Mouse (Mus musculus) testis, postnatal 14 days (tissue): ENCODE data around the gene Slc6a13.
A peak's percentile ranks its signal among the peaks of the same experiment; 100 is the strongest.
"Not testable (repeated sequence)": the region's sequence is repeated elsewhere in the genome, so short reads cannot be mapped to it uniquely, and the experiment has no call there.

ENCODE experiments used
- DNase-seq: peaks from one replicate; pipeline ENCODE4 v3.0.0; 2021; ENCODE audit warnings: low spot score

Gene Slc6a13

DNA sequence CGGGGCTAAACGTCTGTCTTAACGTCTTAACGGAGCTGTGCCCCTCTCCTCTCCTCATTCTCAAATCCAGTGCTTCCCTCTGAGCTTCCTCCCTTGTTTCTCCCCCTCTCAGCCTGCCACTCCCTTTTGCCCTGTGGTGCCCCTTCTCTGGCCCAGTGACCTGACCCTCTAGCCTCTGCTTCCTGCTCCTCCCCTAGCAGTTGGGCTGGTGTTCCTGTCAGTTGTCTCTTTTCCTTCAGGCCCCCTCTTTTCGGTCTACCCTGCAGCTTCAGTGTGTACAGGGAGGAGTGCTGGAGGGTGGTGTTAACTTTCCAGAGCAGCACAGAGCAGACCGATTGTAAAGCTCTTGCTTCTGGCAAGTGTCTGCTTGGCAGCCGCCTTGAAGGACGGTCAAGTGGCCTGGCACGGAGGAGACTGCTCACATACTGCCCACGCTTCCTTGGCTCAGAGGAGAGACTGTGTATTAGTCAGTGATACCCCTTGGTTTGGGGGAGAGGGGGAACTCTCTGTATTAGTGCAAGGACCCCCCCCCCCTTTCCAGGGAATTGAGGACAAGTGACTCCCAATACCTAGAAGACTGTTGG lies 26.6 kb downstream of the Slc6a13 start:
- DNase-seq, result no peak

- DNase-seq, result no peak
Observed at GRCm38 (mm10) chr6:121328417-121328884, 28.4 kb downstream of the Slc6a13 start.

- no peak for DNase-seq
Observed at GRCm38 (mm10) chr6:121329848-121330508, 30.0 kb downstream of the Slc6a13 start.

DNA sequence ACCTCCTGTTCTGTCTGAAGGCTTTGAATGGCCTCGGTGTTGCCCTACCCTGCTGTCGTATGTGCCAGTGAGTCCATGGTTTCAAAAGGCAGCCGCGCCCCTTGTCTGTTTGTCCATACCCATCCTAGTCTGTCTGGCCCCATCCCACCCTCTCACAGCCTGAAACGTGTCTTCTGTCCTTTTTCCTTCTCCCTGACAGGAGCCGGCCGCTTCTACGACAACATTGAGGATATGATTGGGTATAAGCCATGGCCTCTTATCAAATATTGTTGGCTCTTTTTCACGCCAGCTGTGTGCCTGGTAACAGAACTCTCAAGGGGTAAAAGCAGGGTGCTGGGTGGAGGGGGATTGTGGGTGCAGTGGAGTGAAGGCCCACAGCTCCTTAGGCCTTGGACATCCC lies 35.8 kb downstream of the Slc6a13 start:
- DNase-seq, result no peak

- DNase-seq, result no peak
Observed at GRCm38 (mm10) chr6:121336558-121336957, 36.5 kb downstream of the Slc6a13 start.

DNA sequence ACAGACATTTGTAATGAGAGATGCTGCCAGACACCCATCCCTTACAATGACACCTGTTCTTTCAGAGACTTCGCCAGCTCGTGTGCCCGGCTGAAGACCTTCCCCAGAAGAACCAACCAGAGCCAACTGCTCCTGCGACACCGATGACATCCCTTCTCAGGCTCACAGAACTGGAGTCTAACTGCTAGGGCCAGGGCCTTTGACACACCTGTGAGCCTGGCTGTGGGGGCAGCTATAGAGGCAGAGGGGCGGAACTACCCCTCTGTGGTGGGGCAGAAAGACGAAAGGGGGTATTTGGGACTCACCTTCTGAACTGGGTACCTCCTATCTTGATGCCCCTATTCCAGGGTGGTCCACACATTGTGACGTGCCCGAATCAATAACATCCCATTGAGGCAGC lies 37.2 kb downstream of the Slc6a13 start:
- no peak for DNase-seq

- peak; percentile 49 for DNase-seq
Observed at GRCm38 (mm10) chr6:121337770-121338518, 37.9 kb downstream of the Slc6a13 start.

DNA sequence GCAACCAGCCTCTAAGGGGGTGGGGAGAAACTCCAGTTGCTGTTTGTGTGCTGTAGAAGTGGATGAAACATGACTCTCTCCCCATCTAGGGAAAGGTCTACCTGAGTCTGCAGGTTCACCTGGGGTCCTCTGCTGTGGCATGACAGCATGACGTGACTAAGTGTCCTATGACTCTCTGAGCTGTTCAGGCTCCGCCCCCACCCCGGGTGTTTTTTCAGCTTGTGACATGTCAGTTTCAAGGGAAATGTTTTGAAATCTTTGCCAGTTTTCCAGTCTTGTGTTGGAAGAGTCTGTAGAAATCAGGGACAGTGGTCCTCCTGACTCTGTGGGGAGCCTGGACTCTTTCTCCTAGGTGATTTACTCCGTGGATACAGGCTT lies 38.5 kb downstream of the Slc6a13 start:
- DNase-seq, result no peak

GRCm38 (mm10) chr6:121341650-121342049 lies 41.6 kb downstream of the Slc6a13 start:
- DNase-seq, result no peak

DNA sequence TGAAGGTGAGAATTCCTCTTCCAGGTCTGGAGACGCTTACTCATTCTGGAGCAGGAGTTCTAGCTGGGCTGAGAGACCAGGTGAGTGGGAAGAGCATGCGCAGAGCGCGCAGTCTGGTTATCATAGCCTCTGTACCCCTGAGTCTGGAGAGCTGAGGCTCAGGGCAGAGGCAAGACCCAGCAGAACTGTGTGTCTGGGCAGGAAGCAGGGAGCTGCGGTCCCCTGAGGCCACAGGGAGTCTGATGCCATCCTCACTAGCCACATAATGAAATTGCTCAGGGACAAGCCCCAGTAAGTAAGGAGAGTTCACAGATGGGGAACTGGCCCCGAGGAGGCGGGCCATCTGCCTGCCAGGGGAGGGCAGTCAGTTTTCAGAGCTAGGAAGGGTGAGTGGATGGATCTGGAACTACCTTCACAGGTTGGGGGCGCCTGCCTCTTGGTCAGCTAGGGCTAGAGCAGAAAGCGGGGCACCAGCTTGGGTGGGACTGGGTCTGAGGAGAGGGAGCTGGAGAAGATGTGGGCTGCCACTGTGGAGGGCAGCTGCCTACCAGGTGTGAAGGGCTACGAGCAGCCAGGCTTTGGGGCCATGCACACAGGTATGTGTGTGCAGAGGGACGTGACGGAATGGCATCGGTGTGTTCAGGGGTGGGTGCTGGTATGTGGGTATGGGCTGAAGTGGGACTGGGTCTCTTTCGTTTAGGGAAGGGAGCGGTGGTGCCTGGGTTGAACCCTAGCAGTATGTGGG lies 43.2 kb downstream of the Slc6a13 start, which contains the start of gene Slc6a12:
Gene Slc6a12, plus strand, starts transcription at position 51 of the 745 bp plus-strand sequence.
- no peak for DNase-seq

GRCm38 (mm10) chr6:121343771-121344123 lies 43.7 kb downstream of the Slc6a13 start:
- no peak for DNase-seq

DNA sequence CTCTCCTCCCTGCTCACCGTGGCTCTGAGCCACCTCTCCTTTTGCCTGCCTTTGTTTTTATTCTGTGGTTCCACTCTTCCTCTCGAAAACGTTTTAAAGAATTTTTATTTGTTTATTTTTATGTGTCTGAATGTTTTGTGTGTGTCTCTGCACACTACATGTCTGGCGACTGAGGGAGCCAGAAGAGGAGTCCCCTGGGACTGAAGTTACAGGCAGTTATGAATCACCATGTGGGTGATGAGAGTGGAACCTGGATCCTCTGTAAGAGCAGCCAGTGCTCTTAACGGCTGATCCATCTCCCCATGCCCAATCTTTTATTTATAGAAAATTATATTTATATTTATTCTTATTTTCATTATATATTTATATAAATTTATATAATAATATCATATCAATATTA lies 44.3 kb downstream of the Slc6a13 start:
- no peak for DNase-seq

- DNase-seq, result no peak
Observed at GRCm38 (mm10) chr6:121346428-121346827, 46.4 kb downstream of the Slc6a13 start.

GRCm38 (mm10) chr6:121352276-121352675 lies 52.2 kb downstream of the Slc6a13 start:
- no peak for DNase-seq

- DNase-seq, result no peak
Observed at GRCm38 (mm10) chr6:121356041-121356440, 56.0 kb downstream of the Slc6a13 start.

- no peak for DNase-seq
Observed at GRCm38 (mm10) chr6:121357232-121357631, 57.2 kb downstream of the Slc6a13 start.

- DNase-seq, result no peak
Observed at GRCm38 (mm10) chr6:121363061-121363460, 63.0 kb downstream of the Slc6a13 start.

DNA sequence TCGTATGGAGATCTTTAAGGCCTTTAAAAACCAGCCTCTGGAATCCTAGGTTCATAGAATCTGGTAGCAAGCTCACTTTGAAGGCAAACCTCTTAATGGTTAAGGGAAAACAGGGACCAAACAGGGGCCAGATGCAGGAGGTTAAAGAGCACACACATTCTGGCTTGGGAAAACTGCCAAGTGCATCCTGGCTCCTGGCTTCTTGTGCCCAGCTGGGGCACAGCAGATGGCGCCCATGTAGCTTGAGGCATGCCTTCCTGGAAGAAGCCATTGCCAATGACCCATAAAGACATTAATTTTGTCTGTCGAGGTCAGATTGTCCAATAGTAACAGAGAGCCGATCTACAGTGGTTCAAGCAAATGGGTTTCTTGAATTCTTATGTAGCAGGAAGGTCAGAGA lies 63.9 kb downstream of the Slc6a13 start:
- no peak for DNase-seq

DNA sequence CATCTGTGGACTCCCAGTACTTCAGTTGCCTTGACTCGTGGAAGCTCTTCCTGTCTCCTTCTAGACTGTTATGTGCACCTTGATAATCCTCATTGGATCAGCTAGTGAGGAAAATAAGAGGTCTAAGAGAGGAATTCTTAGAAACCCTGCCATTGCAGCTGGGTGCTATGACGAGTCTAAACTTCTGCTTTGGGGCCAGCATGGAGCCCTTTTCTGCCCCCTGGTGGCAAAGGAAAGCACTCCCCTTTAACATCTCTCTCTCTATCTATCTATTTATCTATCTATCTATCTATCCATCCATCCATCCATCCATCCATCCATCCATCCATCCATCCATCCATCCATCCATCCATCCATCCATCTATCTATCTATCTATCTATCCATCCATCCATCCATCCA lies 66.5 kb downstream of the Slc6a13 start:
- not testable (repeated sequence) for DNase-seq

- no peak for DNase-seq
Observed at GRCm38 (mm10) chr6:121367099-121367498, 67.1 kb downstream of the Slc6a13 start.

GRCm38 (mm10) chr6:121371197-121371980 lies 71.4 kb downstream of the Slc6a13 start:
- DNase-seq, result no peak

GRCm38 (mm10) chr6:121376159-121376558 lies 76.1 kb downstream of the Slc6a13 start:
- DNase-seq, result no peak
